Mouse (Mus musculus) thymus, postnatal 10 days (tissue): ENCODE measurements around the gene Ifna7.

Experiments
- DNase-seq, 2 experiments: peaks; one replicate each; pipeline ENCODE4 v3.0.0; 2021; ENCODE audit warnings: low spot score in 2 of 2

The Ifna7 gene

DNA sequence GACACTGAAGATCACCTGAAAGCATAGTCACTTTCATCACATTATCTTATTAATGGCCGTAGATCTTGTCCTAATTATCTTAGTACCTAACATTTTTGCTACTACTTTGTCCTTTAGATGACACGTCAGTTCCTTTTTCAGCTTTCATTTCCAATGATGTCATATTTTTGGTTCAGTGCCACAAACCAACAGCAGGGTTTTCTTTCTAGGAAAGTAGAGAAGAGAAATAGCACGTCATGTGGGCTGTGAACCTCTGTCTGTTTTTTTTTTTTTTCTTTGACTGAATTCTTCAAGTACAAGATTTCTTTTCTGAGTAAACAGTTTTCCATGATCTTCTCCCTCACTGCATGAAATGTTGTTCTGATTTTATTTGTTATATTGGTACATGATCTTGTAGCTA is 24.0 kb downstream of the Ifna7 start:
- DNase-seq, result no peak

DNA sequence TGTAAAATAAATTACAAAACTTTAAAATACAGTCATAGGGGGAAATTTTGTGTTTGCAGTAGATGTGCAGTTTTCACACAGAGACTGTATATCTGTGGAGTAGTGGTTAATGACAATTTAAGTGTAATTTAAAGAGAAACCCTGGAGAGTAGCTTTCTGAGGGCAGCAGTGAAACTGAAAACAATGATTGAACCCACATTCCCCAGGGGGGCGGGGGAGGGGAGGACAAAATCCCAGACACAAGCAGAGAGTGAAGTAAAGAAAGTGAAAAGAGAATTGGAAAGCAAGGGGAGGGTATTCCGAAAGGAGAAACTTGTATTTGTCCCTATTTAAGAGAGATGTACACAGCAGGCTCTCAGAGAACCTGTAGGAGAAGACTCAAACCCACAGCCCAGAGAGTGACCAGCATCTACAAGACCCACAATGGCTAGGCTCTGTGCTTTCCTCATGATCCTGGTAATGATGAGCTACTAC is 25.4 kb downstream of the Ifna7 start, which contains the start of gene Ifna4:
Ifna4 (plus strand) TSS at position 424 of the 474 bp plus-strand sequence.
- no peak for DNase-seq

DNA sequence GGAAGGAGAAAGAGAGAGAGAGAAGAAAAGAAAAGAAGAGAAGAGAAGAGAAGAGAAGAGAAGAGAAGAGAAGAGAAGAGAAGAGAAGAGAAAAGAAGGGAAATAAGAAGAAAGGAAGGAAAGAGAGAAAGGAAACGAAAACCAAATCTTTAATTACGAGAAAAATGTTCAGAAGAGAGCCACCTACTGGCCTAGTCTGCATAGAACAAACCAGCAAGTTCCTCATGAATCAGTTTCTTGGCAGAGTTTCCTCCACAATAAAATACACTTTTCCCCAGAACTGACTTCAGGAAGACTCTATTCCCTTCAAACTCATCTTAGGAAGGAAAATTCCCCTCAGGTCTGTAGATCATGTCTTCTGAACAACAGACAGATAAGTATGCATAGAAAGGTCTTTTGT is 29.3 kb downstream of the Ifna7 start:
- DNase-seq, result no peak

DNA sequence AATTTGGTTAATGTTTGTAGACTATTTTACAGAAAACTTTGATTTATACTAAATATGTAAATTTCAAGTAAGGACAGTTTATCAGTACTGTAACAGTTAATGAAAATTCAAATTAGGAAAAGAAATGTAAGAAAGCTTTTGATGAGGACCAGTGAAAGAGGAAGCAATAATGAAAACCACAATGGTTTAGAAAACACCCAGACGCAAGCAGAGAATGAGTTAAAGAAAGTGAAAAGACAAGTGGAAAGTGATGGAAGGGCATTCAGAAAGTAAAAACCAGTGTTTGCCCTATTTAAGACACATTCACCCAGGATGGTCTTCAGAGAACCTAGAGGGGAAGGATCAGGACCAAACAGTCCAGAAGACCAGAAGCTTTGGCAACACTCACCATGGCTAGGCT is 33.7 kb downstream of the Ifna7 start, which contains the start of gene Ifna1:
Ifna1 (plus strand) TSS at position 390 of the 400 bp plus-strand sequence.
- no peak for DNase-seq

DNA sequence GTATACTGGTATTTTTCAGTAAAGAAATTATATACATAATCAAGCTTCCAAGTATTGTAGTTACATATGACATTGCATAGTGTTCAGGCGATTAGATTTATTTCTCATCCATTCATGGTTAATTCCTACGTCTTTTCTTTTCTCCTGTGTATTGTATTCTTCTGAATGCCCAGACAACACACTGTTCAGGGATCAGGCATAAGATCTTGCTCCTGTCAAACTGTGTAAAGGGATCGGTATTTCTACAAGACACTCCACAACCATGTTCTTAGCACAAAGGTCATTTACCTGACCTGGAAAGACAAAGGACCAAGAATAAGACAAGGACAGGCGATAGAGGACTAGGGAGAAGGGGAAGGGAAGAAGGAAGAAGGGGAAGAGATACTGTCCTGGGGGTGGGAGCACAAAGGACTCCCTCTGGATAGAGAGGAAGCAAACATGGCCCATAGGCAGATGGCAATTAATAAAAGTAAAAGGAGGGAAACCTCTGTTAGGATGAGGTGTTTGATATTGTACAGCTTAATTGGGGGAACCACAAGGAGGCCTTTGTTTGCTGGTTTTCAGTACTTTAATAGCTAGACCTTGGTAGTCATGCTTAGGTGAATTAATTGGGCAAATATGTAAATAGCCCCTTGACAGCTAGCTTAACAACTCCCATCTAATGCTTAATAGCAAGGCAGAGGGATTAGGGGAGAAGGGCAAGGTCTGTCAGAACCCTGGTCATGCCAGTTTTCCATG is 35.2 kb downstream of the Ifna7 start:
- DNase-seq, result no peak

DNA sequence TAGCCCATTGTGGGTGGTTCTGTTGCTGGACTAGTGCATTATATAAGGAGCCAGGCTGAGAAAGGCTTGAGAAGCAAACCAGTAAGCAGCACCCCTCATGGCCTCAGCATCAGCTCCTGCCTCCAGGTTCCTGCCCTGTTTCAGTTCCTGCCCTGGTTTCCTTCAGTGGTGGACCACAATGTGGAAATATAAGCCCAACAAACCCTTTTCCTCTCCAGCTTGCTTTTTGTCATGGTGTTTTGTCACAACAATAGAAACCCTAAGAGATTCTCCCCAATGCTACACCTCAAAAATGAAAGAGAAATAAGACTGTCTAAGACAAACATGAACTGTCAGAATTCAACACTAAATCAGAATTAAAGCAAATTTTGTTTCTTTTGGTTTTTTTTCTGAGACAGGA is 43.2 kb downstream of the Ifna7 start:
- DNase-seq, result no peak

DNA sequence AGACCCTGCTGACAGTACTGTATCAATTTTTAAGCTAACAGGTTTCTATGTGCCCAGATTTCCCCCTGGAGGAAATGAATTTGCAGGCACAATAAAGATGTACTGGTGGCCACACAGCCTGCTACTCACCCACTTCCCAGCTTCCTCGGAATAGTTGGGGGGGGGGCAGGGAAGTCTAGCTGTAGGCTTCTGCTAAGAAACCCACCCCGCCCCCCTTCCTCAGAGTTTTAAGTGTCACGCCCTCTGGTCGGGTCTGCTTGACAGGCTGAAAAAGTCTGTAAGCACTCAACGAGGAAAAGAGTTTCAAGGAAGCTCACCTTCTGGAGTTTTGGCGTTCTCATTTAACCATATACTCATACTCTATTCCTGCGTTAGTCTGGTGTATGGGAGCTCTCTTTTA is 47.3 kb downstream of the Ifna7 start:
- DNase-seq, result no peak

DNA sequence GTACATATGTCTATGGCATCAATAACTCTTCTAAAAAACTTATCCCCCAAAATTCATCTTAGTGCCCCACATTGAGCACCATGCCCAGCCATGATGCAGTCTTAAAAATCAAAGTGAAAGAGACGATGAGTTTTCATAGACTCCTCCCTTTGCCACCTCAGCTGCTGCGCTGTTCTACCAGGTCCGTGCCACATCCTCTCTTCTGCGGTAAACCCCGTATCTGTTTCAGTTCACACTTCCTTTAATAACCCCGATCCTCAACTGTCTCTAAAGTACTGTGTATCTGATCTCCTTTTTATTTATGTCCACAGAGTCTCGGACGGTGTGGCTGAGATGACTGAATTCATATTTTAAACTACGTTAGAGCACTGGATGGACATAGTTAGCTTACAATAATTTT is 48.6 kb downstream of the Ifna7 start:
- peak; percentile 36 to 57 for DNase-seq

DNA sequence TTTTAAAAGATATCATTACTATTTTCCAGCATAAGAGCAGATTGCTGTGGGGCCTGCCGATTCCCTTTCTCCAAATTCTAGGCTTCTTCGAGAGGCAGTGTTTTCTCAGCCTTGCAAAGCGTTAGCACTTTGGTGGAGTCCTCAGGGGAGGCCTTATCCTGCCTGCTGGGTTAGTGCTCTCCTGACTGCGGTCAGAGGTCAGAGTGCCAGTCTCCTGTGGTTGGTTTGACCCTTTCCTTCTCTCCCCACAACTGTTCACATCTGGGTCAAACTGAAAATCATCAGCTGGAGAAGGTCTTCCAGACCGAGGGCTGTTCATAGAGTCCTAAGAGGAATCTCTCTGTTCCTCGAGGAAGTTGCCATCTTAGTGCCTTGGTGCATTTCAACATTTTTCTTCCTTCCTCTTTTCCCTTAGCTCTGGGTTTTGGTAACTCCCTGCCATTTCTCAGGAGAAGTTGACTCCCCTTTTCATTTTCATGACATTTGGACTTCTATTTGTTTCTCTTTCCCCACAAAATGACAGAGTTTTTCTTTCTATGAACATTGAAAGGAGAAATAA is 49.1 kb downstream of the Ifna7 start:
- DNase-seq, result no peak
